Mouse (Mus musculus) embryo, embryonic 10.5 days (tissue): Measurements from ENCODE around the gene Fxyd4.

Source experiments
- DNase-seq: peaks from one replicate; pipeline ENCODE4 v3.0.0-alpha.2; 2015; ENCODE audit warnings: low spot score

Gene Fxyd4

DNA sequence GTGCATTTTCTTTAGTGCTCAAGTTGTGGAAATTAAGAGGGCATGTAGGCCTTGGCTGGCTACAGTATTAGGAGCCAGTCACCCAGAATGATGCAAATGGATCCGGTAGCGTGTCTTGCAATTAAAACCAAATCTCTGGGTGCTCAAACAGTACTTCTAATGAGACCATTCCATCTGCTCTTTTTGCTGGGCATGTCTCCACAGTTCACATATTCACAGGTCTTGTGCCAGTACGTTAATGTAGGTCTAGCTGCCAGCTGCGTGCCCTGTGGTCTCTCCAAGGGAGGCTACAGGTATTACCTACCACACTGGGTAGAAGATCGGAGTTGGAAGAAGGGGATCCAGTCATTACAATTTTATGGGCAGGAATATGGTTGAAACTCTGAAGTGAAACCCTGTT lies 19.4 kb downstream of the Fxyd4 start:
- no peak for DNase-seq

DNA sequence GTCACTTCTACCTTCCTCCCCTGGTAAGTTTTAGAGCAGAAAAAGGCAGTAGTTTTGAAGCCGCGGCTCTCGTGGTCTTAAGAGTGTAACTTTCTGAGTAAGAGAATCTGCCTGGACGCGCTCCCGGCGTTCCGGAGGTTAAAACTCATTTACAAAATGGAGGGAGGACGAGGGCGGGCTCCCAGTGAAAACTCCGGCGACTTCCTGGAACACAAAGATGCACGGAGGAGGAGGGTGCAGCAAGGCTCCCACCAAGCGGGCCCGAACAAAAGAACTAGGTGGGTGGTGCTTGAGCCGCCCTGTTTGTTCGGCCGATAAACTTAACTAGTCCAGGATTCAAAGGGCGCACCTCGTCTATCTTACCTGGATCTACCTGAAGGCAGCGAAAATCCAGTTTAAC lies 19.9 kb downstream of the Fxyd4 start:
- peak; percentile 80 for DNase-seq

DNA sequence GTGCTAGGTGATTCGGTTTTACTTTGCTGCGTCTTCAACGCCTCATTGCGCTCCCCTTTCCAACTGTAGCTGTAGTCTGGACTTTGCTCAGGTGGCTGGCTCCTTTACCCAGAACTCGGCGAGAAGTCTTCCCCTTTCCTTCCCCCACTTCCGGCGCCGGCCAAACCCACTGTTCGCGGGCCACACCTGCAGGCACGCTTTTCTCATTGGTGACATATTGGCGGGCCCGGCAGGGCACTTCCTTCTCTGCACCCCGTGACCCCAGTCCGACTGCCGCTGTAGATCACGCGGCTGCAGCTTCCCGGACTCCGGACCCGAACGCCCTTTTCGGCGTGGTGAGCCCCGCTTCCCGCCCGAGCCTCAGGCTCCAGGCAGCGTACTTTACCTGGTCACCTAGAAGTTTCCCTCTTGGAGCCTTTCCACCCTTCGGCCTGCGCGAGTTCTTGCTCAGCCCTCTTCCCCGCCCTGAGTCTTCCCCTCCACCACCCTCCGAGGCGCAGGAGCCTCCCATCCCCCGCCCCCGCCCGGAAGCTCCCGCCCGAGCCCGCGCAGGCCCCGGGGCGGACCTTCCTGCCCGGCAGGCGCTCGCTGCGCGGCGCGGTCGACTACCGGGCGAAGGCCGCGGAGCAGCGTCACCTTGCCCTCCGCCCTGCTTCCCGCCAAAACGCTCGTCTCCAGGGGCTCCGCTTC lies 20.6 kb downstream of the Fxyd4 start:
- DNase-seq = peak; percentile 87

DNA sequence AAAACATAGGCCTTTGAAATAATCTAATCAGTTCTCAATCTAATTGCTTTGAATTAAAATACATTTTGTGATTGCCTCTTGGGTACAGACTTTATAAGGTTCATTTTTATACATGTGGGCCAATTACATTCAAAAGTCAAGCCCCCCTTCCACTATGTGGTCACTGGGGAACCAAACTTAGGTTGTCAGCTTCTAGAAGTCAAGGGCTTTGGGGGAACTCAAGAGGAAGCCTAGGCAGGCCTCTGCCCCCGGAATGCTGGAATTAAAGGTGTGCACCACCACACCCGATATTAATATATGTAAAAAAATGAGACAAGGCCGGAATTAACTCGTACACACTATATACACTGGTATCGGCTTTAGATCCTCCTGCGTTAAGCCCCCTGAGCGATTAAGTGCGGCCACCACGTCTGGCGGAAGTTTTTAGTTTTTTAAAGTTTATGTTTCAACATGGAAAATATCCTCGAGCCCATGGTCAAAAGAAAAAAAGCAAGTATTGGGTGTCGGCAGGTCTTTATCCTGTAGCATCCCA lies 21.2 kb downstream of the Fxyd4 start:
- no peak for DNase-seq

DNA sequence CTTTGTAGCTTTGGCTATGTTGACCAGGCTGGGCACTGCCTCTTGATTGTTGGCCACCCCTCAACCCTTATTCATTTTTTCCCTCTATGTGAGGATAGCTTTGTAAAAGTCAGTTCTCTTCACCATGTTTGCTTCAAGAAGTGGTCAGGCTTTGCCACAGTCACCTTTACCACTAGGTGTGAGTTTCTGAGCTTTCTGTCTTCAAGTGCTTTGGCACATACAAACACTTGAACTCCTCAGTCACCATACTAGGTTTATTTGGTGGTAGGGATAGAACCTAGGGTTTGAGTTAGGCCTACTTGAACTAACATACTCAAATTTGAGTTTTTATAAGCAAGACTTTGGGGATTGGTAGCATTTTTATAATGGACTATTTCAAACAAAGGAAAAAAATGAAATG lies 23.0 kb downstream of the Fxyd4 start:
- no peak for DNase-seq

DNA sequence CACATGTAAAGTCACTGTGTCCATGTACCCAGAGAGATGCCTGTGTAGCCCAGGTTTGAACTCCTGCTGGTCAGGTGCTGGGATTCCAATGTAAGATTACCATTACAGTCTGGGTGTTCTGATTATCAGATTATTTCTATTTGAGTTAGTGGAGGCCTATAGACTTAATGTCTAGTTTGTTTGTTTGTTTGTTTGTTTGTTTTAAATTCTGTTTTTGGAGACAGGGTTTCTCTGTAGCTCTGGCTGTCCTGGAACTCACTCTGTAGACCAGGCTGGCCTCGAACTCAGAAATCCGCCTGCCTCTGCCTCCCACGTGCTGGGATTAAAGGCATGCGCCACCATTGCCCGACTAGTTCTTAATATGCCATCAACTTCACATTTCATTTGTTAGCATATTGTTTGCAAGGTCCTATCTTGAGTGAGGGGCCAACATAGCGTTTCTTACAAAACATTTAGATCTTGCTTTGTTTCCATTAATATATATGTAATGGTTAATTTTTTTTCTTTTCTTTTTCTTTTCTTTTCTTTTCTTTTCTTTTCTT lies 27.3 kb downstream of the Fxyd4 start:
- no peak for DNase-seq

DNA sequence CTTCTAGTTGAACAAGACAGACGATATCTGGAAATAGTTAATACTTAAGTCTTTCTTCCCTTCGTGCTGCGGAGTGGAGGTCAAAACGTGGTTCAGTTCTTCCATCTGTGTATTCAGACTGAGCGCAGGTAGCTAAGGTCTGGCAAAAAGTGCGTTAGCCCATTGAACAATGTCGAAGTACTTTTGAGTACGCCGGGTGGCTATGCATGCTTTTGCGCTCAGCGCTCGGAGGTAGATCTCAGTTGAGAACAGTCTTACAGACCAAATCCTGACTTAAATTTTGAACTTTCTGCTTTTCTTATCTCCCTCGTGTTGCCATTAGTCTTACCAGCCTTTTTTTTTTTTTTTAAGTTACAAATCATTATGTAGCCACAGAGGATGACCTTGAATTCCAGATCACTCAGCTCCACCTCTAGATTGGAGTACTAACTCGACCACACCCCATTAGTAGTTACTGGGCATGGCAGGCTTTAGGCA lies 29.0 kb downstream of the Fxyd4 start:
- peak; percentile 45 for DNase-seq

DNA sequence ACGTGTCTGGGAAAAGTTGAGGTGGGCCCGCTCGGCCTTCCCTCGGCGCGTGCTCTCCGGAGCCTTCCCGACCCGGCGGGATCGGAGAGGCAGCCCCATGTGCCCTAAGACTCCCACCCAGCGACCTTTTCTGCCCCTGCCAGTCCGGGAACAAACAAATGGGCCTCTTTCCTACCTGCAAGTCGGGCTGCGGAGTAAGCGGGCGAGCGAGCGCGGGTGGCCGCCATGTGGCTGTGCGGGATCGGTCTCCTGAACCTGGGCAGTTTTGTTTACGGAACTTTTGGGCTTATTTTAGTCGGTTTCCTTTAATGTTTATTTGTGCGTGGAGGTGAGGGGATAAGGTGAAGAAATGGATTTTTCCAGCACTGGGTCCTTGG lies 29.5 kb downstream of the Fxyd4 start:
- DNase-seq = no peak

DNA sequence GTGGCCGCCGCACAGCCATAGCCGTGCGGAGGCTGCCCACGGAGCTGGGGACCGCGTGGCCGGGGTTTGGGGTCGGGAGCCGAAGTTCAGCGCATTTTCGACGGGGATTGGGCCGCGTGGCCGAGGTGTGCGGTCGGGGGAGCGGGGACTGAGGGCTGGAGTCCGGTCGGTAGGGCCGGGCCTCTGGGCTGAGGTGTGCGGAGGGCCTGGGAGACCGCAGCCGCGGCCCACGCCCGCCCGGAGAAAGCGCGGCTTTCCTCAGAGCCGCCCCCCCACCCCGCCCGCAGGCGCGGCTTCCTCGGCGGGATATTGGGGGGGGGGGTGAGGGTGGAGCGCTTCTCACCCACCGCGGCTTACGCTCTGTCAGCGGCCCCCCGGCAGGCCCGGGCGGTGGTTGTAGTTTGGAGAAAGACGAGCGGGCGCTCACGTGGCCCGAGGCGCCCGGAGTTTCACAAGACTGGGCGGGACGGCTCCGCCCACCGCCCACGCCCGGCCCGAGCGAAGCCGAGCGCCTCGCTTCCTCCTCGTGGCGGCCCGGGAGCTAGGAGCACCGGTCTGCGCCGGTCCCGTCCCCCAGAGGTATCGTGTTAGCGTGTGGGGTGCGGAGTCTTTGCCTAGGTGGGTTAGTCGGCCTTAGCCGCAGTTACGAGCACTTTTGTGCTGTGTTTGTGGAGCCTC lies 30.1 kb downstream of the Fxyd4 start:
- peak; percentile 92 for DNase-seq

DNA sequence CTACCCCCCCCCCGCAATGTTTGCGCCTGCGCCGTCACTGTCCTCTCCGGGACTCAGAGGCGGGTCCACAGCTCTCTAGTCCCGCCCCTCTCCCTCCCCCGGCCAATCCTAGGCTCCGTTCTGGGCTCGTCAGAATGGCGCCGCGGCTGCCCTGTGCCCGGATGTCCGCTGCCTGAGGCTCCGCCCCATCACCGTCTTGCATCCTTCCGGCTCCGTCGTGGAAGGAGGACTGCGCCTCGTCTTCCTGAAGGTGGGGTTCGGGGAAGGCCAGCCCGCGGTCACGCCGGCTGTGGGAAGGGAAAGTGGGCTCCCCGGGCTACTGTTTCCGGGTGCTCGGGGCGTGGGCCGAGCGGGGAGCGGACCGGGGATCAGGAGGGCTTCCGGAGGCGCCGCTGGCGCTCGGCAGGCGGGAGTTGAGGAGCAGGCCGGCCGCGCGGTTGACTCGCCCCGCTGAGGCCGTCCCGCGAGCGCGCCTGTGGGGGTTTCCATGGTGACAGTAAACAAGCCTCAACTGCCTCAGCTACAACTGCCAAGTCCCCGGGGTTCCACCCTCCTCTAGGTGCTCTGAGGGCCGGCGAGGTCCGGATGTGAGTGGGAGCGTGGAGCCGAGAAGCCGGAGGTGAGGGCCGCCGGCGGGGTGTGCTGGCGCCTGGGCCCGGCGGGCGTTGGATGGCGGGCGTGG lies 30.8 kb downstream of the Fxyd4 start:
- DNase-seq = peak; percentile 99

DNA sequence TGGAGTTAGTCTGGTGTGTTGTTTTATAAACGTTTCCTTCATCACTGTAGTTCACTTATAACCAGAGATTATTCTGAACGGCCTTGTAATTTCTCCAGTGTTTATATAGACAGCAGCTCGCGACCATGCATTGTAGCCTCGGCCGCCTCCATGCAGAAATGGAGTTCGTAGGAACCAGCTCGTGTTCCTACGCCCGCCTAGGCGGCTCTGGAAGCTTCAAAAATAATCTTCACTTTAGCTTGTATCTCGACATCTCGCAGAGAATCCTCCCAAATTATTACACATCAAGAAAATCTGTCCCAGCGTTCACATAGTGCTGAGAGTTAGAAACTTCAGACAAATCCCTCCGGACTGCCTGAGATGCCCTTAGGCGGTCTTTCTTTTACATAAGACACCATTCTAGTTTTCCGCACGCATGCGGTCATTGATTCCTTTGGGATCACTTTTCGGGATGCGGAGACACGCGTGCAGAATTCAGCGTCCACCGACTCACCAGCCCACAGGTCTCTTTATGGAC lies 31.4 kb downstream of the Fxyd4 start:
- peak; percentile 73 for DNase-seq

DNA sequence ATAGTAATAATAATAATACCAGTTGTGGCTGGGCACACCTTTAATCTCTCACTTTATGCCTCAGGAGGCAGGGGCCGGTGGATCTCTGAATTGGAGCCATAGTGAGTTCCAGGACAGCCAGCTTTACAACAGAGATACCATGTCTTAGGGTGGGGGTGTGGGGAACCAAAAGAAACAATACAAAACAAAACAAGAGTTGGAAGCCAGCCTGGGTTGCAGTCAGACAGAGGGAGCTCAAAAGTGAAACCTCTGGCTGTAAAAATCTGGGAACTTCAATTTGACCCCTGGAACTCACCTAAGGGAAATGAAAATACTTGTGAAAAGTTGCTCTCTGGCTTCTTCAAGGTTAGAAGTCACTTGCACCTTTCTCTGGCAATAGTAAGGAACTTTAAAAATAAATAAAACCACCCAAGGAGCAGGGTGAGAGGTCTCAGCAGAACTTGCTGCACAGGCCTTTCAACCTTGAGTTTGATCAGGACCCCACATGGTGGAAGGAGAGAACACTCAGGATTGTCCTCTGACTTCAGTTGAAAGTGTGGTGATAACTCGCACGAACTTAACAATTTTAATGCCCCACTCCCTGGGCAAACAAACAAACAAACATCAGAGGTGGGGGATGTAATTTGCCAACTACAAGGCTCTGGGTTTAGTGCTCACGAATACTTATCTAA lies 32.1 kb downstream of the Fxyd4 start:
- peak; percentile 44 for DNase-seq

DNA sequence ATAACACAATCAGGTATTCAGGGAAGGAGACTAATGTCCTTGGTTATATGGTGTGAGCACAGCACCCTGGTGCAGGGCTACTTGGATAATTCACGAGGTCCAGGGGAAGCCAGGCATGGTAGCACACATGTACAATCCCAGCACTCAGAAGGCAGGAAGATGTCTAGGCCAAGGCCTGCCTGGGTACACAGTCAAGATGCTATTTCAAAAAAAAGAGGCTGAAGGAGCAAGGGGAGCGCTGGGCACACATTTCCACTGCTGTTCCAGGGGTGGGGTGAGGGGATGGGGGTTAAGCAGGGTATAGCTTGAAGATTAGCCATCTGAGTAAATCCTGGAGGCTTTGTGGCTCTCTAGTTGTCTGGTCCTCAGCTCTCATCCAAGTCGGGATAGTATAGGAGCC lies 33.7 kb downstream of the Fxyd4 start:
- no peak for DNase-seq

DNA sequence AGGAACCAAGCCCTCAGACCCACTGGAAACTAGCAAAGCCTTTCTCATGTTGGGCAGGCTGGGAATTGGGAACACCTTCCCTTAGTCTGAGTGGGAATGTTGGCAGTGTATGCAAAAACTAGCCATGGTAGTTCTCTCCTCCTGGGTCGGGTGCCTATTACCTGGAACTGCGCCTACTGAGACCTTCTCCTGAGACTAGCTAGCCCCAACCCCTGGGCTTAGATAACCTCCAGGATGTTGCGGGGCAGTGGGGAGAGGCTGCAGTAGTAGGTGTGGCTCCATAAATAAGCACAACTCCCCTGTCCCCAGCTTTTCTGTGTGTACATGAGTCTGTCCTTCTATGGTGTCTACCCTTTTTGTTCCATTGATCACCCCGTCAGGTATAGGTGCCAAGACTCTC lies 34.9 kb downstream of the Fxyd4 start:
- no peak for DNase-seq

DNA sequence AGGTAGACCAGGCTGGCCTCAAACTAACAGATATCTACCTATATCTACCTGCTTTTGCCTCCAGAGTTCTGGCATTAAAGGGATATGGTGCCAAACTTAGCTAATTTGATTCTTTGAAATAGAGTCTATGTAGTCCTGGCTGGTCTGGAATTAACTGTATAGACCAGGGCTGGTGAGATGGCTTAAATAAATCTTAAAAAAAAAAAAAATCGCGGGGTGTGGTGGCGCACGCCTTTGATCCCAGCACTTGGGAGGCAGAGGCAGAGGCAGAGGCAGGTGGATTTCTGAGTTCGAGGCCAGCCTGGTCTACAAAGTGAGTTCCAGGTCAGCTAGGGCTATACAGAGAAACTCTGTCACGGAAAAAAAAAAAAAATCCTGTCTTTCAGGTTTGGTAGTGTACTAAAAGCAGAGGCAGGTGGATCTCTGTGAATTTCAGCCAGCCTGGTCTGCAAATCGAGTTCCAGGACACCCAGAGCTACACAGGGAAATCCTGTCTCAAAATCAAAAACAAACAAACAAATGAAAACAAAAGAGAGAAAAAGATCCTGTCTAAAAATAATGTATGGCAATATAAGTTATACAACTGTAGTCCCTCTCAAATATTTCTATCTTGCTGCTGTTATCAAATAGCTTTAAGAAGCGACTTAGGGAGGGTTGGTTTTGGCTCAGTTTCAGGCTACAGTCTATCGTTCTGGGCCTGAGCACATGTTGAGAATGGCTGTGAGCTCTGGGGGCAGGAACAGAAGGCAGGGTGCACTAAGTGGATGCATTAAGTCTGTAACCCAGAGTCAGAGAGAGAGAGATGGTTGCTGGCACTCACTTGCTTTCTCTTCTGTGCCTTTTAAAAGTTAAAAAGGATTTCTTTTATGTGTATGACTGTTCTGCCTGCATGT lies 35.7 kb downstream of the Fxyd4 start:
- no peak for DNase-seq

DNA sequence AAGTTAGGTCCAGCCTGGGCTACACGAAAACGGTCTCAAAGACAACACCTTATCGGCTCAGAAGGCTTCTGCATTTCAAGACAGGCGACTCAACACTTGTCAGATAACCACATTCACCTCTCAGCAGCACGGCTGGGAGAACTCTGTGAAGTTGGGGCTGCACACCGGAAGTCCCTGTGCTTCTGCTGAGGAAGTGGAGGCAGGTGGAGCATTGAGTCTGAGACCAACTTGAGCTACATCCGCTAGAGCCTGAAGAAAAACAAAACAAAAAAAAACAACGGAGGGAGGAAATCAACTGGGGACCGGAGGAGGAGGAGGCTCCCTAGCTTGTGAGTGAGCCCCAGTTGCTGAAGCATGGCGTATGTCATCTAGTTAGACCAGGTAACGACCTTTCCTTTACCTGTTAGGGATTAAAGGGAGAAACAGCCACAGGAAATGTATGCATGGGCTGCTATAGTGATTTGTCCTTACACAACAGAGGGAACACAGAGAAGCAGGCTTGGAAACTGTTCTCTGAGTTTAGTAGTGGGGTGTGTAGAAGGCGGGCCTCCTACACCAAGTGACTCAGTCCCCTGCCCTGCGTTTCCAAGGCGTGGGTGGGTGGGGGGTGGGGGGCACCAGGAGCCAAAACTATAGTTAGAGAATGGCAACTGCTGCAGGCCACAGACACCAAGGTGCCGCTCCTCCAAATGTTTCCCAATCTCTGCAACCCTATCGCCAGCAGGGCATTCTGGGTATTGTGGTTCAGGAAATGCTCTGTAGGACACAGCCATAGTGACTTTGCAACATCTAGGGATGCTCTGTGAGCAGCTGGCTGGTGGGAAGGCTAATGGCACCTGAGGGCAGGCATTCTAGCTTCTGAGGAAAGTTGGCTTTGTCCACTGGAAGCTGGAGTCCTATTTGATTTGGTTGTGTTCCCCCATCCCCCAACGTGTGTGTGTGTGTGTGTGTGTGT lies 37.1 kb downstream of the Fxyd4 start, which contains the start of gene Hnrnpf:
Gene Hnrnpf, plus strand, starts transcription at position 199 of the 955 bp plus-strand sequence.
- DNase-seq = no peak

DNA sequence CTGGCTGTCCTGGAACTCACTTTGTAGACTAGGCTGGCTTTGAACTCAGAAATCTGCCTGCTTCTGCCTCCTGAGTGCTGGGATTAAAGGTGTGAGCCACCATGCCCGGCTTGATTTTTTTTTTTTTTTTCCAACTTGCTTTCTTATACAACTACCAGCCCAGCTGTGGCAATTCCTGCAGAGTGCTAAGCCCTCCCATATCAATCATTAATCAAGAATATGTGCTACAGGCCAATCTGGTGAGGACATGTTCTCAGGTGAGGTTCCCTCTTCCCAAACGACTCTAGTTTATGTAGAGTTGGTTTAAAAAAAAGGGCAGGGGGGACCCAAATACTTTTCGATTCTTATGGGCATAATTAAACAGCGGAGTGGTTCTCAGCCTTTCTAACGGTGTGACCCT lies 39.7 kb downstream of the Fxyd4 start:
- no peak for DNase-seq

DNA sequence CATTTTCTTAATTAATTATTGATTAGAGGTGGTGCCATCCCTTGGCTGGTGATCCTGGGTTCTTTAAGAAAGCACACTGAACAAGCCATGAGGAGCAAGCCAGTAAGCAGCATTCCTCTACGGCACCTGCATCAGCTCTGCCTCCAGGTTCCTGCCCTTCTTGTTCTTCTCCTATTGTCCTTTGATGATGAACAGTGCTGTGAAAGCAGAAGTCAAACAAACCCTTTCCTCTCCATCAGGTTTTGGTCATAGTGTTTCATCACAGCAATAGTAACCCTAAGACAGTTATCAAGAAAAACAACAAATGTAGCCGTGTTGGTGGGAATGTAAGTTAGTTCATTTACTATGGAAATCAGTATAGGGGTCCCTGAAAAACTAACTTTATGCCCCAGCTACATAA lies 44.1 kb downstream of the Fxyd4 start:
- DNase-seq = no peak

DNA sequence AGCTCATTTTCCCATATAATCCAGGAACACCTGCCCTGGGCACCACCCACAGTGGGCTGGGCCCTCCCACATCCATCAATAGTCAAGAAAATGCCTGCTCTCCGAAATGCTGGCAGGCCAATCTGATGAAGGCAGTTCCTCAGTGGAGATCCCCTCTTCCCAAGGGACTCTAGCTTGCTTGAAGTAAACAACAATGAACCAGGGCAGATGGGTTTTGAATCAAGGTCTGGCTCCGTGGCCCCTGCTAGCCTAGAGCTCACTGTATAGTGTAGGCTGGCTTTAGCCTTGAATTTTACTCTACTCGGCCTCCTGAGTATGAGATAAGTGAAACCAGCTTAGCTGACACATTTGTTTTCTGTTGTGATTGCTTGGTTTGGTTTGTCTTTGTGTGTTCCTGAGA lies 45.1 kb downstream of the Fxyd4 start:
- no peak for DNase-seq
